Mouse (Mus musculus) right cerebral cortex, postnatal 4 days (tissue): Measurements from ENCODE around the gene Mink1.

Source experiments
- DNase-seq: peaks from one replicate; pipeline ENCODE4 v3.0.0-alpha.2; 2022

Gene Mink1

GRCm38 (mm10) chr11:70639976-70640375, 77.3 kb downstream of the Mink1 start:
- no peak for DNase-seq

- DNase-seq, result no peak
These were observed 78.6 kb downstream of the Mink1 start for GRCm38 (mm10) chr11:70641241-70641640.

- DNase-seq, result no peak
These were observed 80.4 kb downstream of the Mink1 start for GRCm38 (mm10) chr11:70643051-70643450.

- DNase-seq, result no peak
These were observed 82.0 kb downstream of the Mink1 start for GRCm38 (mm10) chr11:70644564-70645103.

- DNase-seq, result no peak
These were observed 83.0 kb downstream of the Mink1 start for GRCm38 (mm10) chr11:70645461-70646258.

GRCm38 (mm10) chr11:70646259-70646555, 83.5 kb downstream of the Mink1 start:
- no peak for DNase-seq

- DNase-seq, result peak; percentile 91
These were observed 84.3 kb downstream of the Mink1 start, which contains the start of the genes Rnf167 and Slc25a11 for GRCm38 (mm10) chr11:70646691-70647650. Gene Rnf167, plus strand, starts transcription at chr11:70647235. Gene Slc25a11, minus strand, starts transcription at chr11:70647479.

GRCm38 (mm10) chr11:70647716-70648420, 85.2 kb downstream of the Mink1 start:
- DNase-seq, result no peak

GRCm38 (mm10) chr11:70648512-70648911, 85.8 kb downstream of the Mink1 start:
- no peak for DNase-seq

- DNase-seq, result no peak
These were observed 86.6 kb downstream of the Mink1 start for GRCm38 (mm10) chr11:70649185-70649734.

- DNase-seq, result no peak
These were observed 87.9 kb downstream of the Mink1 start for GRCm38 (mm10) chr11:70650322-70651175.

- no peak for DNase-seq
These were observed 88.7 kb downstream of the Mink1 start for GRCm38 (mm10) chr11:70651391-70651790.

- no peak for DNase-seq
These were observed 89.6 kb downstream of the Mink1 start for GRCm38 (mm10) chr11:70652029-70652883.

GRCm38 (mm10) chr11:70652884-70653344, 90.2 kb downstream of the Mink1 start:
- no peak for DNase-seq

- DNase-seq, result peak; percentile 64
These were observed 90.9 kb downstream of the Mink1 start for GRCm38 (mm10) chr11:70653345-70654197.

GRCm38 (mm10) chr11:70654198-70654922, 91.7 kb downstream of the Mink1 start, which contains the start of gene Pfn1:
Gene Pfn1, minus strand, starts transcription at chr11:70654644.
- peak; percentile 77 for DNase-seq

- peak; percentile 83 for DNase-seq
These were observed 92.4 kb downstream of the Mink1 start for GRCm38 (mm10) chr11:70654923-70655570.
